Mouse (Mus musculus) hindbrain, embryonic 15.5 days (tissue): Measurements from ENCODE around the gene Slc10a7. TPM values are rescaled to one million over a fixed set of nuclear protein-coding genes. Genes with fewer than 3 reads are reported as not detected.
A peak's percentile ranks its signal among the peaks of the same experiment; 100 is the strongest.

Experiments used
- ATAC-seq: fragments of 200-750 bp; cut with Nextera tagmentation; 2 replicates; pipeline ENCODE4 v1.8.0; 2017; ENCODE audit warnings: low read depth, moderate number of reproducible peaks, moderate TSS enrichment; ENCODE audit not compliant: low FRiP score
- H3K27ac ChIP-seq: fragments of 300-500 bp; sonication (generic); replicated peaks from 2 replicates; pipeline ENCODE4 v1.5.1; 2015; ENCODE audit warnings: mild to moderate bottlenecking, inconsistent platforms
- H3K27me3 ChIP-seq: fragments of 300-500 bp; sonication (generic); 2 replicates; pipeline ENCODE4 v1.6.1; 2015; ENCODE audit warnings: control low read depth, inconsistent platforms
- H3K36me3 ChIP-seq: fragments of 300-500 bp; sonication (generic); 2 replicates; pipeline ENCODE4 v1.6.1; 2015; ENCODE audit warnings: control low read depth, inconsistent platforms
- H3K4me1 ChIP-seq: fragments of 300-500 bp; sonication (generic); replicated peaks from 2 replicates; pipeline ENCODE4 v1.6.1; 2015; ENCODE audit warnings: control low read depth, inconsistent platforms
- H3K4me2 ChIP-seq: fragments of 300-500 bp; sonication (generic); 2 replicates; pipeline ENCODE4 v1.6.1; 2015; ENCODE audit warnings: moderate library complexity, mild to moderate bottlenecking, inconsistent platforms
- H3K4me3 ChIP-seq: fragments of 300-500 bp; sonication (generic); 2 replicates; pipeline ENCODE4 v1.5.1; 2015; ENCODE audit warnings: mild to moderate bottlenecking, inconsistent platforms
- H3K9ac ChIP-seq: fragments of 300-500 bp; sonication (generic); 2 replicates; pipeline ENCODE4 v1.6.1; 2015; ENCODE audit warnings: inconsistent platforms
- H3K9me3 ChIP-seq: fragments of 300-500 bp; sonication (generic); 2 replicates; pipeline ENCODE4 v1.6.1; 2016; ENCODE audit warnings: control low read depth, inconsistent platforms
- WGBS: fragments of 180-500 bp; shearing (Covaris S2); methylation state at CpG from one replicate; pipeline ENCODE4 v1.1.7; 2015; 5-methylcytosine and 5-hydroxymethylcytosine counted together
- polyA plus RNA-seq: library from polyadenylated mRNA; unstranded; fragments of >200 nt; fragmentation: Nextera tagmentation; extraction: Ambion mirVana; gene quantifications from 2 replicates; pipeline ENCODE4 v1.2.1, GENCODE M21; 2015

The Slc10a7 gene
- polyA plus RNA-seq, 1 experiment from 2014 or later = 11.9 TPM

- no peaks in the 10 kb centered on the region for H3K27me3 ChIP-seq
- H3K9me3 ChIP-seq = no peaks in the 10 kb centered on the region
- H3K4me1 ChIP-seq = no peaks in the 10 kb centered on the region
- ATAC-seq = no peak
- whole genome bisulfite sequencing = 94% methylated on average over 14 of the region's 14 CpGs
- H3K27ac ChIP-seq = no peak overlapping the region
- H3K4me2 ChIP-seq = no peak overlapping the region
- no peak overlapping the region for H3K4me3 ChIP-seq
- no peak overlapping the region for H3K9ac ChIP-seq
- peaks cover 2% of the 10 kb centered on the region; the same call in 1 of the 2 replicates for H3K36me3 ChIP-seq
Observed at GRCm38 (mm10) chr8:78728240-78728639, 219.1 kb downstream of the Slc10a7 start.

- Histone ChIP-seq H3K27ac (no peak overlapping the region), H3K27me3 (no peaks in the 10 kb centered on the region), H3K4me3 (no peak overlapping the region), H3K9me3 (no peaks in the 10 kb centered on the region), H3K9ac (no peak overlapping the region), H3K36me3 (peaks cover 2% of the 10 kb centered on the region; the same call in 1 of the 2 replicates), H3K4me2 (no peak overlapping the region), H3K4me1 (no peaks in the 10 kb centered on the region)
- ATAC-seq = no peak
- WGBS = 81% methylated on average over 7 of the region's 7 CpGs
Observed at GRCm38 (mm10) chr8:78732410-78732809, 223.3 kb downstream of the Slc10a7 start.

- Histone ChIP-seq H3K36me3 (peaks cover 2% of the 10 kb centered on the region; the same call in 1 of the 2 replicates), H3K9me3 (no peaks in the 10 kb centered on the region), H3K4me1 (no peaks in the 10 kb centered on the region), H3K4me2 (no peak overlapping the region), H3K27me3 (no peaks in the 10 kb centered on the region), H3K27ac (no peak overlapping the region), H3K4me3 (no peak overlapping the region), H3K9ac (no peak overlapping the region)
- no peak for ATAC-seq
- WGBS = 83% methylated on average over 12 of the region's 12 CpGs
Observed at GRCm38 (mm10) chr8:78732995-78733512, 223.9 kb downstream of the Slc10a7 start.

- Histone ChIP-seq H3K36me3 (peaks cover 2% of the 10 kb centered on the region; the same call in 1 of the 2 replicates), H3K4me2 (no peak overlapping the region)
Observed at GRCm38 (mm10) chr8:78734721-78735517, 225.8 kb downstream of the Slc10a7 start.

GRCm38 (mm10) chr8:78738304-78738703, 229.2 kb downstream of the Slc10a7 start:
- 81% methylated on average over 4 of the region's 4 CpGs for WGBS
- Histone ChIP-seq H3K4me1 (0 out of 2 replicates have a peak, but pooled peaks cover 5% of the 10 kb centered on the region), H3K27ac (no peak overlapping the region), H3K4me3 (no peak overlapping the region), H3K9me3 (no peaks in the 10 kb centered on the region), H3K4me2 (no peak overlapping the region), H3K27me3 (no peaks in the 10 kb centered on the region), H3K36me3 (no peaks in the 10 kb centered on the region), H3K9ac (no peak overlapping the region)
- ATAC-seq = no peak

More at GRCm38 (mm10) chr8:78734721-78735517, 225.8 kb downstream of the Slc10a7 start:
- WGBS = 89% methylated on average over 9 of the region's 9 CpGs
- H3K27ac ChIP-seq = no peak overlapping the region
- no peak overlapping the region for H3K4me3 ChIP-seq
- no peak for ATAC-seq
- H3K4me1 ChIP-seq = no peaks in the 10 kb centered on the region
- H3K27me3 ChIP-seq = no peaks in the 10 kb centered on the region
- H3K9ac ChIP-seq = no peak overlapping the region
- H3K9me3 ChIP-seq = no peaks in the 10 kb centered on the region

GRCm38 (mm10) chr8:78740936-78741335, 231.8 kb downstream of the Slc10a7 start:
- peak overlapping the region; percentile 31 for H3K27ac ChIP-seq

GRCm38 (mm10) chr8:78741496-78741895, 232.3 kb downstream of the Slc10a7 start:
- H3K9ac ChIP-seq = no peak overlapping the region
- H3K27me3 ChIP-seq = no peaks in the 10 kb centered on the region
- H3K9me3 ChIP-seq = no peaks in the 10 kb centered on the region
- no peaks in the 10 kb centered on the region for H3K36me3 ChIP-seq
- 0 out of 2 replicates have a peak, but pooled peaks cover 5% of the 10 kb centered on the region for H3K4me1 ChIP-seq
- H3K4me3 ChIP-seq = no peak overlapping the region
- WGBS = 67% methylated on average over 3 of the region's 3 CpGs
- ATAC-seq = no peak; the same call in 1 of the 2 replicates
- no peak overlapping the region for H3K4me2 ChIP-seq
- peak overlapping the region; percentile 31 for H3K27ac ChIP-seq

More at GRCm38 (mm10) chr8:78740936-78741335, 231.8 kb downstream of the Slc10a7 start:
- Histone ChIP-seq H3K9ac (no peak overlapping the region), H3K27me3 (no peaks in the 10 kb centered on the region), H3K36me3 (no peaks in the 10 kb centered on the region), H3K4me1 (0 out of 2 replicates have a peak, but pooled peaks cover 5% of the 10 kb centered on the region), H3K4me2 (no peak overlapping the region), H3K4me3 (no peak overlapping the region), H3K9me3 (no peaks in the 10 kb centered on the region)
- WGBS = 58% methylated on average over 6 of the region's 6 CpGs
- ATAC-seq = no peak

GRCm38 (mm10) chr8:78741965-78742364, 232.8 kb downstream of the Slc10a7 start:
- H3K4me1 ChIP-seq = 0 out of 2 replicates have a peak, but pooled peaks cover 5% of the 10 kb centered on the region
- no peak overlapping the region for H3K4me2 ChIP-seq
- no peaks in the 10 kb centered on the region for H3K36me3 ChIP-seq
- no peaks in the 10 kb centered on the region for H3K9me3 ChIP-seq
- H3K4me3 ChIP-seq = no peak overlapping the region
- peak; percentile 62 for ATAC-seq
- peak overlapping the region; percentile 31 for H3K27ac ChIP-seq
- no peaks in the 10 kb centered on the region for H3K27me3 ChIP-seq
- WGBS = 24% methylated on average over 3 of the region's 3 CpGs
- no peak overlapping the region for H3K9ac ChIP-seq

- H3K27me3 ChIP-seq = no peaks in the 10 kb centered on the region
- 0 out of 2 replicates have a peak, but pooled peaks cover 5% of the 10 kb centered on the region for H3K4me1 ChIP-seq
- H3K4me2 ChIP-seq = no peak overlapping the region
- WGBS = 21% methylated on average over 2 of the region's 2 CpGs
- ATAC-seq = peak; percentile 87
- H3K36me3 ChIP-seq = no peaks in the 10 kb centered on the region
- H3K27ac ChIP-seq = peak overlapping the region; percentile 31
- H3K9me3 ChIP-seq = no peaks in the 10 kb centered on the region
- no peak overlapping the region for H3K4me3 ChIP-seq
- no peak overlapping the region for H3K9ac ChIP-seq
Observed at GRCm38 (mm10) chr8:78742453-78742852, 233.3 kb downstream of the Slc10a7 start.

- ATAC-seq = no peak
- no peaks in the 10 kb centered on the region for H3K9me3 ChIP-seq
- H3K27ac ChIP-seq = no peak overlapping the region
- H3K9ac ChIP-seq = no peak overlapping the region
- H3K4me3 ChIP-seq = no peak overlapping the region
- H3K4me2 ChIP-seq = no peak overlapping the region
- H3K27me3 ChIP-seq = no peaks in the 10 kb centered on the region
- 0 out of 2 replicates have a peak, but pooled peaks cover 5% of the 10 kb centered on the region for H3K4me1 ChIP-seq
- no peaks in the 10 kb centered on the region for H3K36me3 ChIP-seq
Observed at GRCm38 (mm10) chr8:78747052-78747451, 237.9 kb downstream of the Slc10a7 start.

- H3K27me3 ChIP-seq = no peaks in the 10 kb centered on the region
- no peaks in the 10 kb centered on the region for H3K9me3 ChIP-seq
- no peak overlapping the region for H3K4me3 ChIP-seq
- ATAC-seq = no peak
- no peak overlapping the region for H3K27ac ChIP-seq
- no peak overlapping the region for H3K4me2 ChIP-seq
- WGBS = 70% methylated on average over 4 of the region's 4 CpGs
- no peaks in the 10 kb centered on the region for H3K4me1 ChIP-seq
- no peaks in the 10 kb centered on the region for H3K36me3 ChIP-seq
- H3K9ac ChIP-seq = no peak overlapping the region
Observed at GRCm38 (mm10) chr8:78748701-78749100, 239.6 kb downstream of the Slc10a7 start.
